Mouse (Mus musculus) liver, embryonic 11.5 days (tissue): ENCODE measurements around the gene Ifi27. TPM values are rescaled to one million over a fixed set of nuclear protein-coding genes. Genes with fewer than 3 reads are reported as not detected.
"Not testable (repeated sequence)": the region's sequence is repeated elsewhere in the genome, so short reads cannot be mapped to it uniquely, and the experiment has no call there.

Experiments
- ATAC-seq: fragments of 200-750 bp; cut with Nextera tagmentation; replicated peaks from 2 replicates; pipeline ENCODE4 v1.8.0; 2017; ENCODE audit warnings: moderate number of reproducible peaks, mild to moderate bottlenecking, moderate TSS enrichment, moderate library complexity; ENCODE audit not compliant: low FRiP score
- DNase-seq: peaks from one replicate; pipeline ENCODE4 v3.0.0-alpha.2; 2017; ENCODE audit warnings: low spot score
- H3K27ac ChIP-seq: fragments of 300-500 bp; sonication (generic); 2 replicates; pipeline ENCODE4 v1.5.1; 2014; ENCODE audit warnings: mild to moderate bottlenecking, low read depth, low read length, control low read depth
- H3K27me3 ChIP-seq: fragments of 300-500 bp; sonication (generic); replicated peaks from 2 replicates; pipeline ENCODE4 v1.6.1; 2014; ENCODE audit warnings: low read length, mixed read lengths; ENCODE audit not compliant: control insufficient read depth, insufficient read depth
- H3K36me3 ChIP-seq: fragments of 300-500 bp; sonication (generic); 2 replicates; pipeline ENCODE4 v1.6.1; 2014; ENCODE audit warnings: mild to moderate bottlenecking, low read length, moderate library complexity, mixed read lengths; ENCODE audit not compliant: control insufficient read depth, insufficient read depth
- H3K4me1 ChIP-seq: fragments of 300-500 bp; sonication (generic); replicated peaks from 2 replicates; pipeline ENCODE4 v1.6.1; 2014; ENCODE audit warnings: low read length, mixed read lengths; ENCODE audit not compliant: control insufficient read depth, insufficient read depth
- H3K4me2 ChIP-seq: fragments of 300-500 bp; sonication (generic); 2 replicates; pipeline ENCODE4 v1.6.1; 2014; ENCODE audit warnings: mild to moderate bottlenecking, control low read depth, moderate library complexity
- H3K4me3 ChIP-seq: fragments of 300-500 bp; sonication (generic); 2 replicates; pipeline ENCODE4 v1.5.1; 2014; ENCODE audit warnings: low read depth, low read length, control low read depth
- H3K9ac ChIP-seq: fragments of 300-500 bp; sonication (generic); 2 replicates; pipeline ENCODE4 v1.6.1; 2014; ENCODE audit warnings: low read depth, low read length, control low read depth
- H3K9me3 ChIP-seq: fragments of 300-500 bp; sonication (generic); 2 replicates; pipeline ENCODE4 v1.6.1; 2016; ENCODE audit warnings: low read length, inconsistent platforms, mixed read lengths; ENCODE audit not compliant: control insufficient read depth
- WGBS: fragments of 180-500 bp; shearing (Covaris S2); extraction: QIAGEN DNeasy Blood & Tissue Kit; methylation state at CpG from one replicate; pipeline ENCODE4 v1.1.7; 2014; 5-methylcytosine and 5-hydroxymethylcytosine counted together
- polyA plus RNA-seq: library from polyadenylated mRNA; unstranded; fragments of >200 nt; fragmentation: Nextera tagmentation; extraction: Ambion mirVana; gene quantifications from 2 replicates; pipeline ENCODE4 v1.2.1, GENCODE M21; 2014

The Ifi27 gene
- polyA plus RNA-seq, 1 experiment from 2014 or later, result 6.8 TPM

GRCm38 (mm10) chr12:103477461-103478015, 43.5 kb downstream of the Ifi27 start:
- ATAC-seq (no peak), DNase-seq (no peak)
- Histone ChIP-seq H3K4me2 (no peak overlapping the region), H3K9ac (no peak overlapping the region), H3K4me1 (no peaks in the 10 kb centered on the region), H3K4me3 (no peak overlapping the region), H3K9me3 (no peaks in the 10 kb centered on the region), H3K36me3 (no peaks in the 10 kb centered on the region), H3K27ac (no peak overlapping the region), H3K27me3 (no peaks in the 10 kb centered on the region)
- WGBS, result 65% methylated on average over 7 of the region's 7 CpGs

GRCm38 (mm10) chr12:103481671-103482070, 47.7 kb downstream of the Ifi27 start:
- no peaks in the 10 kb centered on the region for H3K36me3 ChIP-seq
- WGBS, result 72% methylated on average over 5 of the region's 5 CpGs
- no peaks in the 10 kb centered on the region for H3K4me1 ChIP-seq
- H3K4me3 ChIP-seq, result no peak overlapping the region
- H3K9ac ChIP-seq, result no peak overlapping the region
- no peaks in the 10 kb centered on the region for H3K27me3 ChIP-seq
- H3K9me3 ChIP-seq, result no peaks in the 10 kb centered on the region
- H3K27ac ChIP-seq, result no peak overlapping the region
- no peak for ATAC-seq
- no peak for DNase-seq
- no peak overlapping the region for H3K4me2 ChIP-seq

- 55% methylated on average over 2 of the region's 2 CpGs for WGBS
These were observed 48.8 kb downstream of the Ifi27 start for GRCm38 (mm10) chr12:103482781-103483180.

GRCm38 (mm10) chr12:103484200-103484972, 50.4 kb downstream of the Ifi27 start:
- not testable (repeated sequence) for H3K4me3 ChIP-seq, H3K36me3 ChIP-seq, H3K9me3 ChIP-seq, H3K4me2 ChIP-seq, H3K27me3 ChIP-seq, DNase-seq, H3K9ac ChIP-seq, ATAC-seq, H3K4me1 ChIP-seq, H3K27ac ChIP-seq
- 66% methylated on average over 9 of the region's 9 CpGs for WGBS

More at GRCm38 (mm10) chr12:103482781-103483180, 48.8 kb downstream of the Ifi27 start:
- DNase-seq (no peak), ATAC-seq (no peak)
- no peaks in the 10 kb centered on the region for H3K9me3 ChIP-seq
- H3K9ac ChIP-seq, result no peak overlapping the region
- no peak overlapping the region for H3K27ac ChIP-seq
- H3K4me2 ChIP-seq, result no peak overlapping the region
- H3K36me3 ChIP-seq, result no peaks in the 10 kb centered on the region
- H3K4me1 ChIP-seq, result no peaks in the 10 kb centered on the region
- H3K4me3 ChIP-seq, result no peak overlapping the region
- no peaks in the 10 kb centered on the region for H3K27me3 ChIP-seq

- Histone ChIP-seq H3K4me1 (no peaks in the 10 kb centered on the region), H3K36me3 (no peaks in the 10 kb centered on the region), H3K4me3 (no peak overlapping the region), H3K9ac (no peak overlapping the region), H3K9me3 (no peaks in the 10 kb centered on the region), H3K4me2 (no peak overlapping the region), H3K27me3 (no peaks in the 10 kb centered on the region), H3K27ac (no peak overlapping the region)
- ATAC-seq (no peak), DNase-seq (no peak)
- WGBS, result 68% methylated on average over 1 of the region's 1 CpGs
These were observed 52.7 kb downstream of the Ifi27 start for GRCm38 (mm10) chr12:103486726-103487125.

GRCm38 (mm10) chr12:103487276-103487675, 53.3 kb downstream of the Ifi27 start:
- DNase-seq, result no peak
- H3K36me3 ChIP-seq, result no peaks in the 10 kb centered on the region
- H3K4me1 ChIP-seq, result no peaks in the 10 kb centered on the region
- no peaks in the 10 kb centered on the region for H3K27me3 ChIP-seq
- no peak for ATAC-seq
- 50% methylated on average over 4 of the region's 4 CpGs for WGBS
- H3K9me3 ChIP-seq, result no peaks in the 10 kb centered on the region
- no peak overlapping the region for H3K9ac ChIP-seq
- H3K27ac ChIP-seq, result no peak overlapping the region
- no peak overlapping the region for H3K4me2 ChIP-seq
- no peak overlapping the region for H3K4me3 ChIP-seq

GRCm38 (mm10) chr12:103487750-103488149, 53.7 kb downstream of the Ifi27 start:
- no peak overlapping the region for H3K9ac ChIP-seq
- H3K27ac ChIP-seq, result no peak overlapping the region
- no peak overlapping the region for H3K4me3 ChIP-seq
- no peaks in the 10 kb centered on the region for H3K27me3 ChIP-seq
- H3K9me3 ChIP-seq, result no peaks in the 10 kb centered on the region
- ATAC-seq, result no peak
- 61% methylated on average over 2 of the region's 2 CpGs for WGBS
- H3K36me3 ChIP-seq, result no peaks in the 10 kb centered on the region
- no peak overlapping the region for H3K4me2 ChIP-seq
- H3K4me1 ChIP-seq, result no peaks in the 10 kb centered on the region
- DNase-seq, result no peak
